Mouse (Mus musculus) small intestine, adult 2 months (tissue): ENCODE results near the gene Amd1. TPM values are rescaled to one million over a fixed set of nuclear protein-coding genes. Genes with fewer than 3 reads are reported as not detected.

Experiments
- H3K27ac ChIP-seq: fragments of 200-500 bp; 2 replicates; pipeline ENCODE4 v1.5.1; 2012; ENCODE audit warnings: low read depth, low read length, control low read depth, inconsistent platforms; ENCODE audit not compliant: insufficient read depth
- H3K27me3 ChIP-seq: fragments of 200-500 bp; 2 replicates; pipeline ENCODE4 v1.6.1; 2012; ENCODE audit warnings: mild to moderate bottlenecking, moderate library complexity, low read length, inconsistent platforms; ENCODE audit not compliant: control insufficient read depth, insufficient read depth
- H3K36me3 ChIP-seq: fragments of 200-500 bp; 2 replicates; pipeline ENCODE4 v1.6.1; 2012; ENCODE audit warnings: mild to moderate bottlenecking, low read length, control low read depth, inconsistent platforms; ENCODE audit not compliant: control insufficient read depth, insufficient read depth
- H3K4me1 ChIP-seq: fragments of 200-500 bp; 2 replicates; pipeline ENCODE4 v1.6.1; 2012; ENCODE audit warnings: low read length, inconsistent platforms, mixed read lengths; ENCODE audit not compliant: control insufficient read depth, insufficient read depth, insufficient read length
- H3K4me3 ChIP-seq: fragments of 200-500 bp; 2 replicates; pipeline ENCODE4 v1.5.1; 2012; ENCODE audit warnings: low read depth, mild to moderate bottlenecking, control low read depth, inconsistent platforms, low read length, moderate library complexity
- CTCF ChIP-seq: fragments of 200-500 bp; IDR thresholded peaks from 2 replicates; pipeline ENCODE4 v1.5.1; 2012; ENCODE audit warnings: low read depth, mild to moderate bottlenecking, control low read depth, inconsistent platforms, low read length, moderate library complexity, mixed read lengths; ENCODE audit not compliant: insufficient replicate concordance, insufficient read length; ENCODE audit errors: extremely low read depth
- POLR2A ChIP-seq: fragments of 200-500 bp; IDR thresholded peaks from 2 replicates; pipeline ENCODE4 v1.6.1; 2012; ENCODE audit warnings: low read depth, mild to moderate bottlenecking, control low read depth, inconsistent platforms, low read length, moderate library complexity
- WGBS: fragments of 180-500 bp; shearing (Covaris S2); methylation state at CpG from one replicate; pipeline ENCODE4 v1.1.7; 2018; 5-methylcytosine and 5-hydroxymethylcytosine counted together
- polyA plus RNA-seq: library from polyadenylated mRNA; depleted of rRNA; stranded (reverse); fragments of >200 nt; gene quantifications from 2 replicates; pipeline ENCODE4 v1.2.3, GENCODE M21; 2012

Amd1 gene
- polyA plus RNA-seq, 1 experiment, result 1.7 TPM

DNA sequence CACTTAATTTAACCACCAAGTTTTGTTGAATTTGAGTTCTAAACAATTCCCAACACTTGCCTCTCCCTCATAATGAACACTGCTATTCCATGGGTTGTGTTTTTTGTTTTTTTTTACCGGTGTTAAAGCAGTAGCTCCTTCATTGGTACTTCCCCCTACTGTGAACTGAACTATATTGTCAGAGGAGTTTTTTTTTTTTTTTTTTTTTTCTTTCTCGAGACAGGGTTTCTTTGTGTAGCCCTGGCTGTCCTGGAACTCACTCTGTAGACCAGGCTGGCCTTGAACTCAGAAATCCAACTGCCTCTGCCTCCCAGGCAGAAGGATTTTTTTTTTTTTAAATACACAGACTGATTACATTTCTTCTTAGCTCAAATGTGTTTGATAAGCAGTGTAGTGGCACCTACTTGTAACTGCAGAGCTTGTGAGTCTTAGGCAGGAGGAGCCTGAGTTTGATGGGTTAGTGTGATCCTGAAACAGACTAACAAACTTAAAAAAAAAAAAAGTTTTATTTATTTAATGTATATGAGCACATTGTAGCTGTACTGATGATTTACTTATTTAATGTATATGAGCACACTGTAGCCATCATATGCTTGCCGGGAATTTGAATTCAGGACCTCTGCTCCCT, 44.9 kb upstream of the Amd1 start:
- TF ChIP-seq CTCF (no peak), POLR2A (no peak)

DNA sequence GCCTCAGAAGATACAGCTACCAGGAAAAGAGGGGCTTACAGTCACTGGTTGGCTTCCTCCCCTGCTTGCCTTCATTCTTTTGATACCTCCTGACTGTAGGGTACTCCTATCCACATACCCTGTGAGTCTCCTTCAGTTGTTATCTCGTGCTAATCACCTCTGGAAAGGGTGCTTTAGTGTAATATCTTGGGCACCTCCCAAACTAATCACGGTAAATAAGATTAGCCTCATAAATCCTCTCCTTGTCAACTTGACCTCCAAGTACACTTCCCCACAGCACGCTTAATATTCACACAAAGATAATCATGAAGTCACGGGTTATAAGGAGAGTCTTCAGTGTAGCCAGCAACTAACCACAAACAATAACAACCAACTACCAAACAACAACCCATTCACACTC, 40.0 kb upstream of the Amd1 start:
- peak overlapping the region; percentile 82 for H3K27ac ChIP-seq
- TF ChIP-seq POLR2A (no peak), CTCF (no peak)
- H3K4me1 ChIP-seq, result peaks cover 10% of the 10 kb centered on the region
- no peak overlapping the region for H3K4me3 ChIP-seq
- H3K27me3 ChIP-seq, result no peaks in the 10 kb centered on the region
- no peaks in the 10 kb centered on the region for H3K36me3 ChIP-seq
- 13% methylated on average over 4 of the region's 4 CpGs for WGBS

More for the DNA sequence above, 44.9 kb upstream of the Amd1 start:
- H3K36me3 ChIP-seq, result no peaks in the 10 kb centered on the region
- 76% methylated on average over 3 of the region's 3 CpGs for WGBS
- H3K4me3 ChIP-seq, result no peak overlapping the region
- peaks cover 6% of the 10 kb centered on the region for H3K4me1 ChIP-seq
- no peak overlapping the region for H3K27ac ChIP-seq
- H3K27me3 ChIP-seq, result no peaks in the 10 kb centered on the region

- H3K4me1 ChIP-seq, result peaks cover 10% of the 10 kb centered on the region
- H3K36me3 ChIP-seq, result no peaks in the 10 kb centered on the region
- TF ChIP-seq CTCF, result no peak
- no peak for TF ChIP-seq POLR2A
- H3K27ac ChIP-seq, result no peak within 1 kb of the TSS
- no peak within 1 kb of the TSS for H3K4me3 ChIP-seq
- H3K27me3 ChIP-seq, result no peaks in the 10 kb centered on the region
- WGBS, result 78% methylated on average over 13 of the region's 13 CpGs
Measured at GRCm38 (mm10) chr10:40339351-40339964, 37.5 kb upstream of the Amd1 start, which contains the start of gene Cdk19. Gene Cdk19 (plus strand): TSS chr10:40339564.

DNA sequence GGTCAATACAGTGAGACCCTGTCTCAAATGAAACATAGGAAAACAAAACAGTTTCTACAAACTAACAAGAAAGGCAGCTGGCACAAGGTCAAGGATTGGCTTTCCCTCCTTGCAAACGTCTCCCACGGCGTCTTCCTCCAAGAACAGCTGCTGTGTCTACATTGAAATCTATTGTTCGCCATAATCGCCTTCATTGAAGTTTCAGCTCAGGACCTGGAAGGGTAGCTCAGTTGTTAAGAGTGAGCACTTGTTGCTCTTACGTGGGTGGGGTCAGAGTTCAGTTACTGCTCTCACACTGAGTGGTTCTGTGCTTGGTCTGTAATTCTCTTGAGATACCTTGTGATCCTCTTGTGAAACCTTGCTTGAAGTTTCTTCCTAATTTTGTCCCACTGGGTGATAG, 30.9 kb upstream of the Amd1 start:
- H3K36me3 ChIP-seq, result no peaks in the 10 kb centered on the region
- H3K4me1 ChIP-seq, result peaks cover 7% of the 10 kb centered on the region; the same call in 1 of the 2 replicates
- WGBS, result 25% methylated on average over 6 of the region's 6 CpGs
- TF ChIP-seq CTCF (no peak), POLR2A (no peak)
- H3K27me3 ChIP-seq, result no peaks in the 10 kb centered on the region
- no peak overlapping the region for H3K27ac ChIP-seq
- H3K4me3 ChIP-seq, result no peak overlapping the region

DNA sequence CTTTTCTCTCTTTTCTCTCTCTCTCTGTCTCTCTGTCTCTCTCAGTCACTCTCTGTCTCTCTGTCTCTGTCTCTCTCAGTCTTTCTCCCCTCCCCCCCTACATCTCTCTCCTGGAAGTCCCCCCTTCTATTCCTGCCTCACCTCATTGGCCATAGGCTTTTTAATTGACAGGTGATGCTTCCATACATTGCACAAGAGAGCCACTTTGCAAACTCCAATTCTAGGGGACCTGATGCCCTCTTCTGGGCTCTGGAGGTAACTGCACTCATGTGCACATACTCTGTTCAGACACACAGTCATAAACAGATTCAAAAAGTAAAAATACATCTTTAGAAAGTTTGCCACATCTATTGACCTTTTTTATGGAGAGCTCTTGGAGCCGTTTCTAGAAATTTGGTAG, 28.3 kb upstream of the Amd1 start:
- TF ChIP-seq CTCF, result no peak
- TF ChIP-seq POLR2A, result no peak
- 90% methylated on average over 1 of the region's 1 CpGs for WGBS
- Histone ChIP-seq H3K27me3 (no peaks in the 10 kb centered on the region), H3K4me1 (peaks cover 9% of the 10 kb centered on the region; the same call in 1 of the 2 replicates), H3K27ac (no peak overlapping the region), H3K4me3 (no peak overlapping the region), H3K36me3 (no peaks in the 10 kb centered on the region)

GRCm38 (mm10) chr10:40328004-40328551, 26.1 kb upstream of the Amd1 start:
- peaks cover 9% of the 10 kb centered on the region; the same call in 1 of the 2 replicates for H3K4me1 ChIP-seq
- no peak for TF ChIP-seq POLR2A
- no peak for TF ChIP-seq CTCF
- H3K4me3 ChIP-seq, result no peak overlapping the region
- no peaks in the 10 kb centered on the region for H3K27me3 ChIP-seq
- WGBS, result 21% methylated on average over 9 of the region's 9 CpGs
- H3K36me3 ChIP-seq, result no peaks in the 10 kb centered on the region
- peak overlapping the region; percentile 76 for H3K27ac ChIP-seq

- Histone ChIP-seq H3K4me3 (no peak overlapping the region), H3K27me3 (no peaks in the 10 kb centered on the region), H3K36me3 (no peaks in the 10 kb centered on the region), H3K27ac (no peak overlapping the region), H3K4me1 (no peaks in the 10 kb centered on the region)
- no peak for TF ChIP-seq POLR2A
- no peak for TF ChIP-seq CTCF
- 87% methylated on average over 10 of the region's 10 CpGs for WGBS
Measured at GRCm38 (mm10) chr10:40320306-40320705, 18.3 kb upstream of the Amd1 start.
